Mouse (Mus musculus): Measurements from ENCODE around the gene Cul9.

- TF ChIP-seq CTCF (IDR thresholded peaks at IDR 0.05; ENCODE audit: control insufficient read depth, insufficient read depth, insufficient replicate concordance, low read depth, low read length) = no peak
- TF ChIP-seq POLR2A (IDR thresholded peaks at IDR 0.05; ENCODE audit: control insufficient read depth, low read depth, low read length) = no peak
These were observed 62.2 kb downstream of the Cul9 start for GRCm38 (mm10) chr17:46484021-46484431.

Measured in testis, adult 2 months (tissue).